ENCODE assay signal across 27 mouse cellular contexts in the genomic region with DNA sequence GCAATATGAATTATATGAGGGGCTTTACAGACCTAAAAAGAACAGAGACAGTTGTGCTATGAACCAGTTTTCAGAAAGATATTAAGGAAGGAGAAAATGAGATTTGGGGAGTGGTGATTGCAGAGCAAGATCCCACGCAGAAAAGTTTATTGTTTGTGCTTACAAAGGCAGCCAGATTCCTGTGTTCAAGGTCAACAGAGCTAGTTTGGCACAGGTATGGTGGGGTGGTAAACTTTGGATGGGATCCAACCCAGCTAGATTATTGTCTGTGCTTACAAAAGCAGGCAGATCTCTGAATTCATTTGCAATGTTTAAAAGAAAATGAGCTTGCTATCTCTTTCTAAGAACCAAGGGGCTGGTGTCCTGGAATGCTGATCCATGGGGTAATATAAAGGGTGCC.
"Had no signal": no experiment of that assay in that cellular context is flagged by ENCODE, and none has a peak within 500 bp of the region (broad histone marks: within the 10 kb centered on the region; RNA-seq: fewer than 3 reads in every experiment).

No protein-coding gene starts in this region.

- H3K9ac ChIP-seq: limb, embryonic 12.5 days; limb, embryonic 13.5 days; limb, embryonic 15.5 days; liver, embryonic 12.5 days; liver, embryonic 13.5 days; liver, embryonic 14.5 days; liver, embryonic 15.5 days; liver, postnatal 0 days; lung, embryonic 14.5 days; lung, embryonic 15.5 days; midbrain, embryonic 12.5 days; midbrain, embryonic 13.5 days; midbrain, embryonic 15.5 days; neural tube, embryonic 12.5 days had no signal

- H3K4me3 ChIP-seq: limb, embryonic 10.5 days; limb, embryonic 12.5 days; limb, embryonic 13.5 days; limb, embryonic 15.5 days; liver, embryonic 12.5 days; liver, embryonic 13.5 days; liver, embryonic 15.5 days; lung, embryonic 15.5 days; megakaryocyte, embryonic 14.5 days; midbrain, embryonic 10.5 days; midbrain, embryonic 12.5 days; midbrain, embryonic 13.5 days; midbrain, embryonic 15.5 days; myocyte; neural tube, embryonic 12.5 days had no signal

- H3K9me3 ChIP-seq: limb, embryonic 15.5 days; liver, embryonic 15.5 days; midbrain, embryonic 15.5 days had no signal

- H3K27me3 ChIP-seq: limb, embryonic 12.5 days; limb, embryonic 13.5 days; limb, embryonic 15.5 days; liver, embryonic 12.5 days; liver, embryonic 13.5 days; liver, embryonic 15.5 days; lung, embryonic 15.5 days; midbrain, embryonic 12.5 days; midbrain, embryonic 13.5 days; midbrain, embryonic 15.5 days; neural tube, embryonic 12.5 days had no signal

- H3K27ac ChIP-seq: limb, embryonic 10.5 days; limb, embryonic 12.5 days; limb, embryonic 13.5 days; limb, embryonic 15.5 days; liver, embryonic 12.5 days; liver, embryonic 13.5 days; liver, embryonic 14.5 days; liver, embryonic 15.5 days; lung, embryonic 15.5 days; macrophage; midbrain, embryonic 10.5 days; midbrain, embryonic 12.5 days; midbrain, embryonic 13.5 days; midbrain, embryonic 15.5 days; neural tube, embryonic 12.5 days had no signal

- DNase-seq: left cerebral cortex, postnatal 4 days; liver; liver, embryonic 13.5 days; liver, postnatal 0 days; lung, adult 2 months; lung, embryonic 14.5 days; lung, postnatal 10 days; lung, postnatal 14 days; lung, postnatal 36 days; lung, postnatal 4 days; midbrain, embryonic 14.5 days had no signal

- H3K4me1 ChIP-seq: limb, embryonic 10.5 days; limb, embryonic 12.5 days; limb, embryonic 13.5 days; limb, embryonic 15.5 days; liver, embryonic 12.5 days; liver, embryonic 13.5 days; liver, embryonic 15.5 days; lung, embryonic 15.5 days; megakaryocyte, embryonic 14.5 days; midbrain, embryonic 10.5 days; midbrain, embryonic 12.5 days; midbrain, embryonic 13.5 days; midbrain, embryonic 15.5 days; neural tube, embryonic 12.5 days had no signal

- H3K36me3 ChIP-seq: limb, embryonic 10.5 days; limb, embryonic 12.5 days; limb, embryonic 13.5 days; limb, embryonic 15.5 days; liver, embryonic 12.5 days; liver, embryonic 13.5 days; liver, embryonic 15.5 days; lung, embryonic 15.5 days; midbrain, embryonic 10.5 days; midbrain, embryonic 12.5 days; midbrain, embryonic 13.5 days; midbrain, embryonic 15.5 days; neural tube, embryonic 12.5 days had no signal
